Mouse (Mus musculus) limb, embryonic 14.5 days (tissue): ENCODE measurements around the gene 2210010C04Rik. TPM values are rescaled to one million over a fixed set of nuclear protein-coding genes. Genes with fewer than 3 reads are reported as not detected.

ENCODE experiments used
- ATAC-seq: fragments of 200-750 bp; cut with Nextera tagmentation; 2 replicates; pipeline ENCODE4 v1.8.0; 2017; ENCODE audit warnings: low read depth, moderate number of reproducible peaks, moderate TSS enrichment; ENCODE audit not compliant: low FRiP score
- DNase-seq: peaks from one replicate; pipeline ENCODE4 v3.0.0-alpha.2; 2015; ENCODE audit warnings: low spot score
- H3K27ac ChIP-seq: fragments of 300-500 bp; sonication (generic); replicated peaks from 2 replicates; pipeline ENCODE4 v1.5.1; 2014; ENCODE audit warnings: low read depth, mild to moderate bottlenecking, low read length, moderate library complexity, mixed read lengths
- H3K27me3 ChIP-seq: fragments of 300-500 bp; sonication (generic); 2 replicates; pipeline ENCODE4 v1.6.1; 2014; ENCODE audit warnings: low read length, mixed read lengths; ENCODE audit not compliant: control insufficient read depth, insufficient read depth
- H3K36me3 ChIP-seq: fragments of 300-500 bp; sonication (generic); 2 replicates; pipeline ENCODE4 v1.6.1; 2014; ENCODE audit warnings: mild to moderate bottlenecking, low read length, moderate library complexity, mixed read lengths; ENCODE audit not compliant: control insufficient read depth, insufficient read depth
- H3K4me1 ChIP-seq: fragments of 300-500 bp; sonication (generic); 2 replicates; pipeline ENCODE4 v1.6.1; 2014; ENCODE audit warnings: antibody characterized with exemption, low read length, mixed read lengths; ENCODE audit not compliant: control insufficient read depth, insufficient read depth
- H3K4me2 ChIP-seq: fragments of 300-500 bp; sonication (generic); replicated peaks from 2 replicates; pipeline ENCODE4 v1.6.1; 2014; ENCODE audit warnings: low read depth, mild to moderate bottlenecking, low read length, moderate library complexity; ENCODE audit not compliant: severe bottlenecking
- H3K4me3 ChIP-seq: fragments of 300-500 bp; sonication (generic); replicated peaks from 2 replicates; pipeline ENCODE4 v1.5.1; 2014; ENCODE audit warnings: low read length
- H3K9ac ChIP-seq: fragments of 300-500 bp; sonication (generic); 2 replicates; pipeline ENCODE4 v1.6.1; 2014; ENCODE audit warnings: mild to moderate bottlenecking, low read depth, low read length, moderate library complexity; ENCODE audit not compliant: severe bottlenecking
- H3K9me3 ChIP-seq: fragments of 300-500 bp; sonication (generic); 2 replicates; pipeline ENCODE4 v1.6.1; 2016; ENCODE audit warnings: low read length; ENCODE audit not compliant: control insufficient read depth
- POLR2A ChIP-seq: fragments of 200-500 bp; IDR thresholded peaks from 2 replicates; pipeline ENCODE4 v1.8.0; 2012; ENCODE audit warnings: inconsistent platforms, mild to moderate bottlenecking, moderate library complexity, borderline replicate concordance; ENCODE audit not compliant: insufficient read depth, insufficient read length; ENCODE audit errors: extremely low read depth
- WGBS: fragments of 180-500 bp; shearing (Covaris S2); extraction: QIAGEN DNeasy Blood & Tissue Kit; methylation state at CpG from one replicate; pipeline ENCODE4 v1.1.7; 2014; 5-methylcytosine and 5-hydroxymethylcytosine counted together
- polyA plus RNA-seq, 2 experiments: library from polyadenylated mRNA; depleted of rRNA in 1 of 2; stranded (reverse) in 1 of 2; unstranded in 1 of 2; fragments of >200 nt; fragmentation: Nextera tagmentation in 1 of 2; extraction: Ambion mirVana in 1 of 2; gene quantifications; 2 replicates each; pipeline versions ENCODE4 v1.2.1 to v1.2.3; 2012 to 2014

The 2210010C04Rik gene
- polyA plus RNA-seq, 2 experiments, result 0.03 TPM; not detected in 1

- Histone ChIP-seq H3K4me1 (no peaks in the 10 kb centered on the region), H3K4me3 (no peak overlapping the region), H3K36me3 (no peaks in the 10 kb centered on the region), H3K9ac (no peak overlapping the region), H3K27me3 (no peaks in the 10 kb centered on the region), H3K27ac (no peak overlapping the region), H3K4me2 (no peak overlapping the region), H3K9me3 (no peaks in the 10 kb centered on the region)
- TF ChIP-seq POLR2A, result no peak
- no peak for ATAC-seq
- DNase-seq, result no peak
- WGBS, result 74% methylated on average over 1 of the region's 1 CpGs
These were observed 13.3 kb upstream of the 2210010C04Rik start for GRCm38 (mm10) chr6:41048602-41049001.

- no peaks in the 10 kb centered on the region for H3K36me3 ChIP-seq
These were observed 12.7 kb upstream of the 2210010C04Rik start for GRCm38 (mm10) chr6:41047961-41048360.

GRCm38 (mm10) chr6:41047202-41047601 lies 11.9 kb upstream of the 2210010C04Rik start:
- H3K36me3 ChIP-seq, result no peaks in the 10 kb centered on the region
- H3K27me3 ChIP-seq, result no peaks in the 10 kb centered on the region
- H3K9ac ChIP-seq, result no peak overlapping the region
- 100% methylated on average over 1 of the region's 1 CpGs for WGBS
- no peak overlapping the region for H3K27ac ChIP-seq
- no peaks in the 10 kb centered on the region for H3K9me3 ChIP-seq
- no peak overlapping the region for H3K4me2 ChIP-seq
- DNase-seq, result no peak
- TF ChIP-seq POLR2A, result no peak
- H3K4me3 ChIP-seq, result no peak overlapping the region
- ATAC-seq, result no peak
- no peaks in the 10 kb centered on the region for H3K4me1 ChIP-seq

More at GRCm38 (mm10) chr6:41047961-41048360, 12.7 kb upstream of the 2210010C04Rik start:
- WGBS, result 81% methylated on average over 1 of the region's 1 CpGs
- Histone ChIP-seq H3K4me2 (no peak overlapping the region), H3K9ac (no peak overlapping the region), H3K4me3 (no peak overlapping the region), H3K9me3 (no peaks in the 10 kb centered on the region), H3K27ac (no peak overlapping the region), H3K27me3 (no peaks in the 10 kb centered on the region), H3K4me1 (no peaks in the 10 kb centered on the region)
- ATAC-seq (no peak), DNase-seq (no peak)
- no peak for TF ChIP-seq POLR2A

- no peaks in the 10 kb centered on the region for H3K4me1 ChIP-seq
- 70% methylated on average over 2 of the region's 2 CpGs for WGBS
These were observed 11.2 kb upstream of the 2210010C04Rik start for GRCm38 (mm10) chr6:41046553-41046952.

GRCm38 (mm10) chr6:41044753-41045152 lies 9.4 kb upstream of the 2210010C04Rik start:
- Histone ChIP-seq H3K4me1 (no peaks in the 10 kb centered on the region), H3K9ac (no peak overlapping the region), H3K27ac (no peak overlapping the region), H3K36me3 (no peaks in the 10 kb centered on the region), H3K4me2 (no peak overlapping the region), H3K27me3 (no peaks in the 10 kb centered on the region), H3K9me3 (no peaks in the 10 kb centered on the region), H3K4me3 (no peak overlapping the region)
- 89% methylated on average over 1 of the region's 1 CpGs for WGBS
- DNase-seq (no peak), ATAC-seq (no peak)
- TF ChIP-seq POLR2A, result no peak

More at GRCm38 (mm10) chr6:41046553-41046952, 11.2 kb upstream of the 2210010C04Rik start:
- Histone ChIP-seq H3K9me3 (no peaks in the 10 kb centered on the region), H3K27me3 (no peaks in the 10 kb centered on the region), H3K4me2 (no peak overlapping the region), H3K9ac (no peak overlapping the region), H3K4me3 (no peak overlapping the region), H3K36me3 (no peaks in the 10 kb centered on the region), H3K27ac (no peak overlapping the region)
- DNase-seq (no peak), ATAC-seq (no peak)
- no peak for TF ChIP-seq POLR2A

- WGBS, result 79% methylated on average over 1 of the region's 1 CpGs
- no peak overlapping the region for H3K9ac ChIP-seq
- H3K4me3 ChIP-seq, result no peak overlapping the region
- TF ChIP-seq POLR2A, result no peak
- no peaks in the 10 kb centered on the region for H3K36me3 ChIP-seq
- H3K27ac ChIP-seq, result no peak overlapping the region
- ATAC-seq, result no peak
- H3K4me2 ChIP-seq, result no peak overlapping the region
- no peaks in the 10 kb centered on the region for H3K4me1 ChIP-seq
- DNase-seq, result no peak
- H3K9me3 ChIP-seq, result no peaks in the 10 kb centered on the region
- H3K27me3 ChIP-seq, result no peaks in the 10 kb centered on the region
These were observed 9.0 kb upstream of the 2210010C04Rik start for GRCm38 (mm10) chr6:41044314-41044713.
